Mouse (Mus musculus) spleen, embryonic (tissue): Measurements from ENCODE around the gene Depdc1b.

ENCODE experiments used
- CTCF ChIA-PET: fragments of 350-600 bp; sonication (Branson Sonifier 250); formaldehyde crosslinking; loops from one replicate; lab custom pipeline; 2022; lab: Charles Lee

The Depdc1b gene

GRCm38 (mm10) chr13:108431776-108432175, 115.6 kb downstream of the Depdc1b start:
- CTCF ChIA-PET: interaction anchor here (0.6 to 0.7 kb wide), 2 partner anchors 45 to 1470 kb away, joined by 6 to 8 read pairs; no protein-coding TSS in a partner anchor

- CTCF ChIA-PET: no interaction called here
These were observed 119.6 kb downstream of the Depdc1b start for GRCm38 (mm10) chr13:108435687-108436086.

GRCm38 (mm10) chr13:108437424-108437823, 121.3 kb downstream of the Depdc1b start:
- CTCF ChIA-PET: no interaction called here

- CTCF ChIA-PET: no interaction called here
These were observed 122.9 kb downstream of the Depdc1b start for GRCm38 (mm10) chr13:108439012-108439411.

- CTCF ChIA-PET: no interaction called here
These were observed 132.3 kb downstream of the Depdc1b start for GRCm38 (mm10) chr13:108448348-108448931.

GRCm38 (mm10) chr13:108449116-108450097, 133.3 kb downstream of the Depdc1b start, which contains the start of gene Pde4d:
TSS of gene Pde4d (plus strand) at chr13:108449948.
- CTCF ChIA-PET: no interaction called here

GRCm38 (mm10) chr13:108451122-108451521, 135.0 kb downstream of the Depdc1b start:
- CTCF ChIA-PET: no interaction called here

GRCm38 (mm10) chr13:108453064-108453919, 137.2 kb downstream of the Depdc1b start:
- CTCF ChIA-PET: no interaction called here
